In genomic region chr6:134867325-134867724, GRCm38 (mm10) we compare ENCODE assay signal across 18 mouse cellular contexts. TPM values are rescaled to one million over a fixed set of nuclear protein-coding genes. Genes with fewer than 3 reads are reported as not detected.
DNase-seq lines count a peak whose midpoint lies in the region; TF ChIP-seq lines count a peak whose summit lies in the region.
"Had no signal": no experiment of that assay in that cellular context is flagged by ENCODE, and none has a peak within 500 bp of the region (broad histone marks: within the 10 kb centered on the region; RNA-seq: fewer than 3 reads in every experiment).

No protein-coding gene starts in this region.

- no peak for DNase-seq in layer of hippocampus, adult 2 months (ENCODE audit: low spot score in 2 of 2)
- no peak for DNase-seq in layer of hippocampus, postnatal 25 days (ENCODE audit: extremely low spot score in 1 of 2, low spot score in 1 of 2)
- DNase-seq in ES-CJ7 (ENCODE audit: low read depth, low spot score) (peak; percentile 65), ZHBTc4 (ENCODE audit: low read depth, low spot score) (peak; percentile 76)
- DNase-seq in mesoderm, embryonic 11.5 days (ENCODE audit: low read depth, low spot score): peak; percentile 38
- DNase-seq in spleen, adult 18-20 months: no peak
- DNase-seq in gastrocnemius, adult 2 months: no peak
- no peak for DNase-seq in lung, adult 18-20 months
- DNase-seq: adrenal gland, postnatal 10 days; cerebellum, adult 18-20 months; cerebellum, postnatal 25 days; heart, postnatal 10 days; lung, embryonic 14.5 days; lung, postnatal 4 days; thymus, adult 18-20 months had no signal

- peak; percentile 54 for TF ChIP-seq CTCF in layer of hippocampus, adult 2 months (conservative IDR thresholded peaks at IDR 0.05)
- no peak for TF ChIP-seq CTCF in gastrocnemius, adult 2 months (IDR thresholded peaks at IDR 0.05)

- no peak overlapping the region for H3K4me3 ChIP-seq in layer of hippocampus, adult 2 months
- no peak overlapping the region for H3K4me3 ChIP-seq in gastrocnemius, adult 2 months
- H3K4me3 ChIP-seq: forebrain, embryonic 10.5 days; hindbrain, embryonic 13.5 days; neural tube, embryonic 13.5 days had no signal

- intact Hi-C loops in gastrocnemius, adult 2 months (cut with DNase I): no loop called here

- no peak overlapping the region for H3K27ac ChIP-seq in layer of hippocampus, adult 2 months
- H3K27ac ChIP-seq in gastrocnemius, adult 2 months: no peak overlapping the region
- H3K27ac ChIP-seq: forebrain, embryonic 10.5 days; hindbrain, embryonic 13.5 days; neural tube, embryonic 13.5 days had no signal

RNA-seq across cellular contexts. Expression of gene Gpr19, which starts 31.1 kb away (rescaled TPM):
- 10 to 100 TPM; 22.0 to 27.4 TPM for total RNA-seq in layer of hippocampus, adult 2 months (2021)
- total RNA-seq in layer of hippocampus, postnatal 25 days (2021): 10 to 100 TPM; 25.2 to 28.3 TPM
- total RNA-seq in gastrocnemius, adult 2 months (2021): 1 to 10 TPM; 4.0 to 4.1 TPM

RNA-seq across cellular contexts. Expression of gene Crebl2, which starts 37.4 kb away (rescaled TPM):
- total RNA-seq in layer of hippocampus, adult 2 months (2021): 10 to 100 TPM; 39.6 to 40.9 TPM
- total RNA-seq in layer of hippocampus, postnatal 25 days (2021): 10 to 100 TPM; 26.6 to 33.1 TPM
- 10 to 100 TPM; 10.4 to 10.9 TPM for total RNA-seq in gastrocnemius, adult 2 months (2021)

RNA-seq across cellular contexts. Expression of gene Cdkn1b, which starts 52.9 kb away (rescaled TPM):
- 10 to 100 TPM; 47.2 to 48.0 TPM for total RNA-seq in layer of hippocampus, adult 2 months (2021)
- total RNA-seq in layer of hippocampus, postnatal 25 days (2021): 10 to 100 TPM; 51.3 to 51.5 TPM
- 10 to 100 TPM; 36.1 to 41.8 TPM for total RNA-seq in gastrocnemius, adult 2 months (2021)

Comparison
In these comparisons a context has a peak if more than half of its experiments do, and no peak if none do; other contexts are left out.
1. DNase-seq: peak in ES-CJ7 (single experiment), ZHBTc4 (single experiment) and mesoderm, embryonic 11.5 days (single experiment); none in layer of hippocampus, adult 2 months (0 of 2), layer of hippocampus, postnatal 25 days (0 of 2), spleen, adult 18-20 months (0 of 2), gastrocnemius, adult 2 months (single experiment) and lung, adult 18-20 months (0 of 2).
2. RNA of gene Gpr19, which starts 31.1 kb away (total RNA-seq): 25.2 to 28.3 TPM in layer of hippocampus, postnatal 25 days and 22.0 to 27.4 TPM in layer of hippocampus, adult 2 months; 4.0 to 4.1 TPM in gastrocnemius, adult 2 months; every median in the first group is over 4 times any median in the second.